Mouse (Mus musculus) liver, embryonic 11.5 days (tissue): ENCODE results near the gene Poldip3. TPM values are rescaled to one million over a fixed set of nuclear protein-coding genes. Genes with fewer than 3 reads are reported as not detected.

ENCODE experiments used
- ATAC-seq: fragments of 200-750 bp; cut with Nextera tagmentation; replicated peaks from 2 replicates; pipeline ENCODE4 v1.8.0; 2017; ENCODE audit warnings: moderate number of reproducible peaks, mild to moderate bottlenecking, moderate TSS enrichment, moderate library complexity; ENCODE audit not compliant: low FRiP score
- DNase-seq: peaks from one replicate; pipeline ENCODE4 v3.0.0-alpha.2; 2017; ENCODE audit warnings: low spot score
- H3K27ac ChIP-seq: fragments of 300-500 bp; sonication (generic); 2 replicates; pipeline ENCODE4 v1.5.1; 2014; ENCODE audit warnings: mild to moderate bottlenecking, low read depth, low read length, control low read depth
- H3K27me3 ChIP-seq: fragments of 300-500 bp; sonication (generic); replicated peaks from 2 replicates; pipeline ENCODE4 v1.6.1; 2014; ENCODE audit warnings: low read length, mixed read lengths; ENCODE audit not compliant: control insufficient read depth, insufficient read depth
- H3K36me3 ChIP-seq: fragments of 300-500 bp; sonication (generic); 2 replicates; pipeline ENCODE4 v1.6.1; 2014; ENCODE audit warnings: mild to moderate bottlenecking, low read length, moderate library complexity, mixed read lengths; ENCODE audit not compliant: control insufficient read depth, insufficient read depth
- H3K4me1 ChIP-seq: fragments of 300-500 bp; sonication (generic); replicated peaks from 2 replicates; pipeline ENCODE4 v1.6.1; 2014; ENCODE audit warnings: low read length, mixed read lengths; ENCODE audit not compliant: control insufficient read depth, insufficient read depth
- H3K4me2 ChIP-seq: fragments of 300-500 bp; sonication (generic); 2 replicates; pipeline ENCODE4 v1.6.1; 2014; ENCODE audit warnings: mild to moderate bottlenecking, control low read depth, moderate library complexity
- H3K4me3 ChIP-seq: fragments of 300-500 bp; sonication (generic); 2 replicates; pipeline ENCODE4 v1.5.1; 2014; ENCODE audit warnings: low read depth, low read length, control low read depth
- H3K9ac ChIP-seq: fragments of 300-500 bp; sonication (generic); 2 replicates; pipeline ENCODE4 v1.6.1; 2014; ENCODE audit warnings: low read depth, low read length, control low read depth
- H3K9me3 ChIP-seq: fragments of 300-500 bp; sonication (generic); 2 replicates; pipeline ENCODE4 v1.6.1; 2016; ENCODE audit warnings: low read length, inconsistent platforms, mixed read lengths; ENCODE audit not compliant: control insufficient read depth
- WGBS: fragments of 180-500 bp; shearing (Covaris S2); extraction: QIAGEN DNeasy Blood & Tissue Kit; methylation state at CpG from one replicate; pipeline ENCODE4 v1.1.7; 2014; 5-methylcytosine and 5-hydroxymethylcytosine counted together
- polyA plus RNA-seq: library from polyadenylated mRNA; unstranded; fragments of >200 nt; fragmentation: Nextera tagmentation; extraction: Ambion mirVana; gene quantifications from 2 replicates; pipeline ENCODE4 v1.2.1, GENCODE M21; 2014

Gene Poldip3
- polyA plus RNA-seq, 1 experiment from 2014 or later: 117 TPM

- Histone ChIP-seq H3K4me2 (no peak overlapping the region), H3K4me3 (no peak overlapping the region), H3K9me3 (no peaks in the 10 kb centered on the region), H3K9ac (no peak overlapping the region), H3K27ac (no peak overlapping the region), H3K36me3 (peaks cover 33% of the 10 kb centered on the region), H3K27me3 (no peaks in the 10 kb centered on the region), H3K4me1 (0 out of 2 replicates have a peak, but pooled peaks cover 8% of the 10 kb centered on the region)
- ATAC-seq (no peak), DNase-seq (no peak)
- 71% methylated on average over 5 of the region's 5 CpGs for WGBS
Observed at GRCm38 (mm10) chr15:83124625-83125024, 24.6 kb downstream of the Poldip3 start.

DNA sequence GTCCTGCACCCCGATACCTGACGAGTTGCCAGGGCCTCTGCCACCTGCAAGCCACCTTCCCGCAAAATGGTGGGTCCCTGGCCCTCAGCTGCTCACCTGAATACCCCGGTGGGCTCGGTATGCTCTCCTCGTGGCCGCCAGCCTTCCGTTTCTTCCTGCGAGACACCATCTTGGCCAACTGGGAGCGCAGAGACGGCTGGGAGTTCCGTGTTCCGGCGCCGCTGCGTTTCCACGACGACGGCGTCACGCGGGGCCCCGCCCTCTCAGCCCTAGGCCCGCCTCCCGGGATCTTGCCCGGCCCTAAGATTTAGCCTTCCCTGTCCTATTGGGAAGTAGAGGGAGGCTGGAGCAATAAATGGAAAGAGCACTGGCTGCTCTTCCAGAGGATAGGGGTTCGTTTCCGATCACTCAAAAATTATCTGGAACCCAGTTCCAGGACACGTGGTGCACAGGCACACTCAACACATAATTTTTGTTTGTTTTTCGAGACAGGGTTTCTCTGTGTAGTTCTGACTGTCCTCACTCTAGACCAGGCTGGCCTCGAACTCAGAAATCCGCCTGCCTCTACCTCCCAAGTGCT is 26.5 kb downstream of the Poldip3 start, which contains the start of gene Rrp7a:
TSS of gene Rrp7a (minus strand) at position 236 of the 580 bp plus-strand sequence.
- no peaks in the 10 kb centered on the region for H3K27me3 ChIP-seq
- peak within 1 kb of the TSS; percentile 95 for H3K4me3 ChIP-seq
- H3K4me1 ChIP-seq: 0 out of 2 replicates have a peak, but pooled peaks cover 8% of the 10 kb centered on the region
- DNase-seq (peak; percentile 87), ATAC-seq (peak; percentile 89)
- peak within 1 kb of the TSS; percentile 93 for H3K4me2 ChIP-seq
- 7% methylated on average over 32 of the region's 32 CpGs for WGBS
- no peaks in the 10 kb centered on the region for H3K9me3 ChIP-seq
- peak within 1 kb of the TSS; percentile 70 for H3K27ac ChIP-seq
- peak within 1 kb of the TSS; percentile 76 for H3K9ac ChIP-seq
- peaks cover 32% of the 10 kb centered on the region for H3K36me3 ChIP-seq

DNA sequence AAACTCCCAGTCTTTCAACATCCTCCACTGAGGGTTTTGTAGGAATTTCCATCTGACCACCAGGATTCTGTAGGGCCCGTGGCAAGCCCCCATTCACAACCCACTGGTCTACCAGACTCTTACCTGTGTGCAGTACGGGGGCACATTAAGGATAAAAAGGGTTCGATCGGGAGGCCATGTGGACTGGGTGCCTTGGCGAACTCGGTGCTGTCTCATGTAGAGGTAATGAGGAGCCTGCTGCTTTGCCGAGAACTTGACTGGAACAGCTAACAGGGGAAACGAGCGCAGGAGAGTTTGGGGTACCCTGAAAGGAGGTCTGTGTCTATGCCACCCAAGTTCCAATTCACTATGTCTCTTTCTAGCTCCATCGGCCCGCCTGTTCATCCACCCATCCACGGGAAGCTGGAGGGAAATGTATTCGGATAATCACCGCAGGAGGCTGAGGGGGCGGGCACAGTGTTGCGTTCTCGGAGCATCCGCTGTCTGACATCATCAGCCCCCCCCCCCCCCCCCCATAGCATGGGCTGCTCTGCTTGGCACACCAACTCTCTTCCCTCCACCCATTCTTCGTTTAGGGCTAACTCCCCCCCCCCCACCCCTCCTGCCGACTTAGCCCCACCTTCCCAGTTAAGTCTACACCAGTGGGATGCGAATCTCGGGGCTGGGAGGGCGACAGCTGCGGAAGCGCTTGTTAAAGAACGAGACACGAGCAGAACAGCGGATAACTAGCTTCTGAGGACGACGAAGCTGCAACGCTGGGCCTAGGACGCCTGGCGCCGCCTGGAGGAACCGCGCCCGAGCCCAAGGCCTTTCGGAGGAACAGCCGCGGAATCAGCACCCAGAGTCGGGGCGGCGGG is 27.2 kb downstream of the Poldip3 start:
- 4% methylated on average over 42 of the region's 43 CpGs for WGBS
- H3K36me3 ChIP-seq: peaks cover 32% of the 10 kb centered on the region
- peak; percentile 50 for DNase-seq
- H3K4me1 ChIP-seq: 0 out of 2 replicates have a peak, but pooled peaks cover 8% of the 10 kb centered on the region
- H3K9me3 ChIP-seq: no peaks in the 10 kb centered on the region
- peak overlapping the region; percentile 76 for H3K9ac ChIP-seq
- peak overlapping the region; percentile 70 for H3K27ac ChIP-seq
- no peaks in the 10 kb centered on the region for H3K27me3 ChIP-seq
- peak overlapping the region; percentile 93 for H3K4me2 ChIP-seq
- H3K4me3 ChIP-seq: peak overlapping the region; percentile 95
- ATAC-seq: peak; percentile 54

DNA sequence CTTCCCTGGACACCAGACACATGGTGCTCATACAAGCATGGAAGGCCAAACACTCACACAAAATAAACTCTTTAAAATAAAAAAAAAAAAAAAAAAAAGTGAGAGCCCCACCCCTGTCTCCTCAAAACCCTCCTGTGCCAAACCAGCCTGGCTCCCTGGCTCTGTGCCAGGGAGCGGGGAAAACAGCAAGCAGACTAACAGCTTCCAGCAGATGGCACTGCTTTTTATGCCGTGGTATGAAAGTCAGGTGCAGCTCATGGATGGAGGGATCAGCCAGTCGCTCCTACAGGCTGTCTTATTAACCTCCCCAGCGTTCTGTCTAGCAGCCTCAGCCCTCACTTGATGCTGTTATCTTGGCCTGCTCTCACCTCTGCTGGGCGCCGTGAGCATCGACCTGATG is 30.8 kb downstream of the Poldip3 start:
- DNase-seq: no peak
- Histone ChIP-seq H3K9ac (no peak overlapping the region), H3K36me3 (peaks cover 36% of the 10 kb centered on the region), H3K27me3 (no peaks in the 10 kb centered on the region), H3K4me2 (no peak overlapping the region), H3K27ac (no peak overlapping the region), H3K4me3 (no peak overlapping the region), H3K4me1 (0 out of 2 replicates have a peak, but pooled peaks cover 8% of the 10 kb centered on the region), H3K9me3 (no peaks in the 10 kb centered on the region)
- WGBS: 81% methylated on average over 7 of the region's 7 CpGs
- ATAC-seq: no peak

- H3K9me3 ChIP-seq: no peaks in the 10 kb centered on the region
- no peak overlapping the region for H3K9ac ChIP-seq
- no peak for ATAC-seq
- H3K36me3 ChIP-seq: peaks cover 35% of the 10 kb centered on the region
- DNase-seq: no peak
- WGBS: 90% methylated on average over 6 of the region's 6 CpGs
- no peak overlapping the region for H3K4me3 ChIP-seq
- H3K27me3 ChIP-seq: no peaks in the 10 kb centered on the region
- H3K27ac ChIP-seq: no peak overlapping the region
- H3K4me1 ChIP-seq: peaks cover 3% of the 10 kb centered on the region; the same call in 1 of the 2 replicates
- no peak overlapping the region for H3K4me2 ChIP-seq
Observed at GRCm38 (mm10) chr15:83115071-83115470, 34.1 kb downstream of the Poldip3 start.

DNA sequence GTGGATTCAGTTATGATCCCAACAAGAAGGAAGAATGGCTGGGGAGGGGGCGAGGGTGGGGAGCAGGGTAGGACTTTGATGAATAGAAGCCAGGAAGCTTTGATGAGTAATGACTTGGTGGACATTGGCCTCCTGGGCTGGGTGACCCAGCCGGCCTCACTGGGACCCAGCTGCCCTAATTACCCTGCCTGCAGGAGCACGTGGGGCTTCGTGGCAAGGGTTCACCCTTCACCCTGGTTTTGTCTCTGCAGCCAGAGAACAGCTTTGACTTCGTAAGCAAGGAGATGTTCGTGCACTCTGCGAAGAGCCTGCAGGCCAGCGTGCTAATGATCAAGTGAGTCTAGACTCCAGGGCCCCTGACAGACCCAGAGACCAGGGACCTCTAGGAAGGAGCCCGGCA is 35.1 kb downstream of the Poldip3 start:
- Histone ChIP-seq H3K36me3 (peaks cover 29% of the 10 kb centered on the region), H3K27ac (no peak overlapping the region), H3K9me3 (no peaks in the 10 kb centered on the region), H3K4me3 (no peak overlapping the region), H3K4me1 (peaks cover 3% of the 10 kb centered on the region; the same call in 1 of the 2 replicates), H3K27me3 (no peaks in the 10 kb centered on the region), H3K4me2 (no peak overlapping the region), H3K9ac (no peak overlapping the region)
- DNase-seq: no peak
- 84% methylated on average over 9 of the region's 9 CpGs for WGBS
- ATAC-seq: no peak

- ATAC-seq (peak; percentile 62), DNase-seq (no peak)
- Histone ChIP-seq H3K9me3 (no peaks in the 10 kb centered on the region), H3K36me3 (peaks cover 24% of the 10 kb centered on the region), H3K9ac (no peak overlapping the region), H3K27ac (no peak overlapping the region), H3K4me2 (no peak overlapping the region), H3K4me3 (no peak overlapping the region), H3K27me3 (no peaks in the 10 kb centered on the region), H3K4me1 (peaks cover 3% of the 10 kb centered on the region; the same call in 1 of the 2 replicates)
- WGBS: 20% methylated on average over 10 of the region's 11 CpGs
Observed at GRCm38 (mm10) chr15:83112898-83113297, 36.3 kb downstream of the Poldip3 start.

- Histone ChIP-seq H3K36me3 (peaks cover 13% of the 10 kb centered on the region; the same call in 1 of the 2 replicates), H3K4me3 (no peak overlapping the region), H3K9ac (no peak overlapping the region), H3K27me3 (no peaks in the 10 kb centered on the region), H3K27ac (no peak overlapping the region), H3K9me3 (no peaks in the 10 kb centered on the region), H3K4me1 (peaks cover 3% of the 10 kb centered on the region; the same call in 1 of the 2 replicates), H3K4me2 (no peak overlapping the region)
- WGBS: 81% methylated on average over 7 of the region's 7 CpGs
- ATAC-seq: no peak
- DNase-seq: no peak
Observed at GRCm38 (mm10) chr15:83111874-83112273, 37.3 kb downstream of the Poldip3 start.
